ENCODE assay signal across 11 mouse cellular contexts in genomic region chr13:5931433-5931832, GRCm38 (mm10).
"Had no signal": no experiment of that assay in that cellular context is flagged by ENCODE, and none has a peak within 500 bp of the region (broad histone marks: within the 10 kb centered on the region; RNA-seq: fewer than 3 reads in every experiment).

No protein-coding gene starts in this region.

- H3K4me3 ChIP-seq: limb, embryonic 12.5 days; liver, embryonic 13.5 days; midbrain, embryonic 15.5 days; neural tube, embryonic 12.5 days had no signal

- ATAC-seq: liver, postnatal 0 days; midbrain, embryonic 15.5 days had no signal

- H3K4me1 ChIP-seq: limb, embryonic 12.5 days; liver, embryonic 13.5 days; midbrain, embryonic 15.5 days; neural tube, embryonic 12.5 days had no signal

- DNase-seq: kidney, adult 8-10 months; kidney, postnatal 36 days; liver; liver, embryonic 13.5 days; liver, postnatal 0 days; retina, postnatal 1 day; right cerebral cortex, postnatal 4 days; thymus, postnatal 4 days had no signal
